Mouse (Mus musculus): Measurements from ENCODE around the gene Nrxn3. TPM values are rescaled to one million over a fixed set of nuclear protein-coding genes. Genes with fewer than 3 reads are reported as not detected.

Gene Nrxn3
- polyA plus RNA-seq, 1 experiment from 2014 or later: 3.5 TPM

DNA sequence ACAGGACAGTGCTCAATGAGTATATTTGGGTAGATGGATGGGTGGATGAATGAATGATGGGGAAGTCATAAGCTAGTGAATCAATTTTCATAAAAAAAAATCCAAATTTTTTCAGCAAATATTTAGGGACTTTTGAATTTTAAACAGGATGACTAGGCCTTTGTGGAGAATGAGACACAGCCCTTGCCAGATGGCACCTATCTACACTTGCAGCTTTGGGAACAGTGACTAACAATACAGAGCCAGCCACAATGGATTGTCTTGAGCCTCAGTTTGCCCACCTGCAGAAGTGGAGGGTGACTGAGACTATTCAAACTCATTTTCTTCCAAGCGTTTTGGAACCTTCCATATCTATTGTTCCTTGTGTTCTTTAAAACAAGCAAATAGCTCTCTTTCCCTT lies 55.4 kb downstream of the Nrxn3 start:
- Histone ChIP-seq H3K9me3 (replicated peaks; ENCODE audit: control insufficient read depth, low read length) (no peaks in the 10 kb centered on the region), H3K4me3 (ENCODE audit: low read depth, low read length) (no peak overlapping the region), H3K27me3 (ENCODE audit: control insufficient read depth, insufficient read depth, low read length) (no peaks in the 10 kb centered on the region), H3K27ac (replicated peaks; ENCODE audit: low read depth, low read length) (no peak overlapping the region), H3K4me2 (ENCODE audit: low read depth, low read length) (no peak overlapping the region), H3K4me1 (ENCODE audit: control insufficient read depth, insufficient read depth, low read length) (no peaks in the 10 kb centered on the region), H3K9ac (replicated peaks; ENCODE audit: low read length) (no peak overlapping the region), H3K36me3 (replicated peaks; ENCODE audit: control insufficient read depth, insufficient read depth, low read depth, low read length) (no peaks in the 10 kb centered on the region)
- no peak for ATAC-seq (replicated peaks; ENCODE audit: insufficient number of reproducible peaks, low FRiP score, low TSS enrichment, low read depth)
- no peak for DNase-seq (ENCODE audit: low spot score)
- WGBS: 83% methylated on average over 1 of the region's 1 CpGs

DNA sequence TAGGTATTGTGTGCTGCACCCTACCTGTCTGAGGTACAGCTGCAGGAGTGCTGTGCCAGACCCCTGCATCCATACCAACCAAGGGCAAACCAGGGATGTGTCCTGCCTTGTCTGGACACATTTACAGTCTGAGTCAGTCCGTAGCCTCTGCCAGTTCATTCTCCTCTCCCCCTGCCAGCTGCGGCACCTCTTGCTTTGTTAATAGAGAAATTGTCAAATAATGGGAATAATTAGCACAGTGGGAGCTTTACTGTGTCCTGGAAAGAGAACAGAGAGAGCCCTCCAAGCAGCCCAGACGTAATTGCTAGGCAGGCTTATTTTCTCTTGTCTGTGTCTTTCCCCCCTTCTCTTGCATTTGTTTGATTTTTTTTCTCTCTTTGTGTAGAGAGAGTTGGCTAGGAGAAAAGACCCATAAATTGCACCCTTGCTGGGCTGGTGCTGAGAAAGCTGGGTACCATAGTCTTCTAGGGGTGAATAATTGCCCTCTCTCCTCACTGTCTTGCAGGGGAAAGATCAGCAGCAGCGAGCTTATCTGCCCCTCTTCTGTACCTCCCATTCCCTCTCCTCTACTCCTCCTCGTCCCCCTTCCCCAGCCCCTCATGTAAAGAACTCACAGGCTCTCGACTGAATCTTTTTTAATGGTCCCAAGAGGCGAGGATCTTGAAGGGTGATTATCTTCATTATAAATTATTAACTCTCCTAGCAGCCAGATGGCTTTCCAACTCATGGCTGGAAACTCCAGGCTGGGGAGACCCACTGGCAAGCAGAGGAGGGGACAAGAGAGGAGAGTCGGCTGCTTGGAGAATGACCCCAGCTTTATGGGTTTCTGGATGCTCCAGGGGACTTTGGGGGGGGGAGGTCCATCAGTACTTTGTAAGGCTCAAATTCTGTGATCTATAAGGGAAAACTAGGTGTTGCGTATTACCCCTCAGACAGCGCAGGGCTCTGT lies 61.8 kb downstream of the Nrxn3 start:
- Histone ChIP-seq H3K4me1 (ENCODE audit: control insufficient read depth, insufficient read depth, low read length) (no peaks in the 10 kb centered on the region), H3K4me2 (ENCODE audit: low read depth, low read length) (no peak overlapping the region), H3K9ac (replicated peaks; ENCODE audit: low read length) (no peak overlapping the region), H3K36me3 (replicated peaks; ENCODE audit: control insufficient read depth, insufficient read depth, low read depth, low read length) (no peaks in the 10 kb centered on the region), H3K27ac (replicated peaks; ENCODE audit: low read depth, low read length) (no peak overlapping the region), H3K4me3 (ENCODE audit: low read depth, low read length) (no peak overlapping the region), H3K9me3 (replicated peaks; ENCODE audit: control insufficient read depth, low read length) (no peaks in the 10 kb centered on the region), H3K27me3 (ENCODE audit: control insufficient read depth, insufficient read depth, low read length) (no peaks in the 10 kb centered on the region)
- 43% methylated on average over 10 of the region's 10 CpGs for WGBS
- no peak for DNase-seq (ENCODE audit: low spot score)
- peak; percentile 67; the same call in 1 of the 2 replicates for ATAC-seq (replicated peaks; ENCODE audit: insufficient number of reproducible peaks, low FRiP score, low TSS enrichment, low read depth)

DNA sequence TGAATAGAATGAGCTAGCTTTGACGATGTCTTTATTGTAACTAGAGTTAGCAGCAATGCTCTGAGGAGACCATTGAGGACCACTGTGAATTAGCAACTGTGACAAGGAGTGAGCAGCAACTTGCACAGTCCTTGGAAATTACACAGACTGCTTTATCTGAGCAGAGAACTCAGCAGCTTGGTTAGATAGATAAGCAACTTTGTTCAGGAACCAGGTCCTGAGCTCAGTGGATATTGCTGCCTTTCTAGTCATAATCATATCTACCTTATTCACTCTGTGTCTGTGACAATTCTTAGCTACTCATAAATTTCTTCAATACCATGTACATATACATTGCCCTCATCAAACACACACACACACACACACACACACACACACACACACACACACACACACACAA lies 70.6 kb downstream of the Nrxn3 start:
- no peak for DNase-seq (ENCODE audit: low spot score)

DNA sequence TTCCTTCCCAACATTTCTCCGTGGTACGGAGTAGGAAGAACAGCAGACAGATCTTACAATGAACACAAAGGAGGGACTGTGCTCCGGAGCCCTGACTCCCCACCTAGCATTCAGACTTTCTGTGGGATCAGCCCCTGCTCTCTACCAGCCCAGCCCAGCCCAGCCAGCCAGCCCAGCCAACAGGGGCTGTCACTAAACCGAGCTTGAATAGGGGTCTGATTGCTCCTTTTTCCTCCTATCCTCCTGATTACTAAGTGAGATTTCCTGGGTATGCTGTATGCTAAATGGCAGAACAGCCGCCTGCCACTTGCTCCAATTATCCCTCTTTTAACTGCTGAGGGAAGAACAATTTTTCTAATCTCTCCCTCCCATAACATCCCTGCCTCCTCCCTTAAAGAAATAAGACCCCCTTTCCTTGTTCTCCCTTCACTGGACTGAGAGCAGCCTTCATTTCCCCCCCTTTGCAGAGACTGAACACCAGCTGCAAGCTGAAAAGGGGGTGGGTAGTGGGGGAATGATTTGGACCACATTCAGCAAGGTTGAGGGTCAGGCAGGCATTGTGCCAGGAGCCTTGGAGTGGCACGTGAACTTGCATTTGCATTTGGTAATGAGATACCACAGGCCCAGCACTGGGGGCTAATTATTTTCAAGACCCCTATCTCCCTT lies 78.4 kb downstream of the Nrxn3 start:
- Histone ChIP-seq H3K36me3 (replicated peaks; ENCODE audit: control insufficient read depth, insufficient read depth, low read depth, low read length) (no peaks in the 10 kb centered on the region), H3K4me1 (ENCODE audit: control insufficient read depth, insufficient read depth, low read length) (no peaks in the 10 kb centered on the region), H3K27me3 (ENCODE audit: control insufficient read depth, insufficient read depth, low read length) (no peaks in the 10 kb centered on the region), H3K4me2 (ENCODE audit: low read depth, low read length) (no peak overlapping the region), H3K9ac (replicated peaks; ENCODE audit: low read length) (no peak overlapping the region), H3K9me3 (replicated peaks; ENCODE audit: control insufficient read depth, low read length) (no peaks in the 10 kb centered on the region), H3K4me3 (ENCODE audit: low read depth, low read length) (no peak overlapping the region), H3K27ac (replicated peaks; ENCODE audit: low read depth, low read length) (no peak overlapping the region)
- DNase-seq (ENCODE audit: low spot score) (peak; percentile 71), ATAC-seq (replicated peaks; ENCODE audit: insufficient number of reproducible peaks, low FRiP score, low TSS enrichment, low read depth) (peak; percentile 95)
- 7% methylated on average over 6 of the region's 6 CpGs for WGBS

More for the DNA sequence above, 70.6 kb downstream of the Nrxn3 start:
- H3K27ac ChIP-seq (replicated peaks; ENCODE audit: low read depth, low read length): no peak overlapping the region
- 88% methylated on average over 1 of the region's 1 CpGs for WGBS
- no peaks in the 10 kb centered on the region for H3K9me3 ChIP-seq (replicated peaks; ENCODE audit: control insufficient read depth, low read length)
- no peak for ATAC-seq (replicated peaks; ENCODE audit: insufficient number of reproducible peaks, low FRiP score, low TSS enrichment, low read depth)
- H3K9ac ChIP-seq (replicated peaks; ENCODE audit: low read length): no peak overlapping the region
- no peaks in the 10 kb centered on the region for H3K4me1 ChIP-seq (ENCODE audit: control insufficient read depth, insufficient read depth, low read length)
- H3K4me2 ChIP-seq (ENCODE audit: low read depth, low read length): no peak overlapping the region
- H3K4me3 ChIP-seq (ENCODE audit: low read depth, low read length): no peak overlapping the region
- H3K36me3 ChIP-seq (replicated peaks; ENCODE audit: control insufficient read depth, insufficient read depth, low read depth, low read length): no peaks in the 10 kb centered on the region
- no peaks in the 10 kb centered on the region for H3K27me3 ChIP-seq (ENCODE audit: control insufficient read depth, insufficient read depth, low read length)

DNA sequence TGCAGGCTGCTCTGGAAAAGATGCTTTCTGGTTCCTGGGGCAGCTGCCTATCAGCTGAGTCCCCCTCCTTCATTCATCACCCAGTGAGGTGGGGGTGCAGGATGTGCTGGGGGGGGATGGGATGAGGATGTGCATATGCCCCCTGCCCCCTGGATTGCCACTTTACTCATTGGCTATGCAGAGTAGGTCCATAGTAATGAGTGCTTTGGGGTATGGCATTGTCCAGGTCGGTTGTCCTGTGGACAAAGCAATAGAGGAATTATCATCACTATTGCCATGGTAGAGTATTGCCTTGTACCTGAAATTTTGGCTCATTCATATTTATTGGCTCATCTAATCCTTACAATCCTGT lies 79.0 kb downstream of the Nrxn3 start:
- Histone ChIP-seq H3K27ac (replicated peaks; ENCODE audit: low read depth, low read length) (no peak overlapping the region), H3K4me1 (ENCODE audit: control insufficient read depth, insufficient read depth, low read length) (no peaks in the 10 kb centered on the region), H3K36me3 (replicated peaks; ENCODE audit: control insufficient read depth, insufficient read depth, low read depth, low read length) (no peaks in the 10 kb centered on the region), H3K27me3 (ENCODE audit: control insufficient read depth, insufficient read depth, low read length) (no peaks in the 10 kb centered on the region), H3K9ac (replicated peaks; ENCODE audit: low read length) (no peak overlapping the region), H3K4me3 (ENCODE audit: low read depth, low read length) (no peak overlapping the region), H3K9me3 (replicated peaks; ENCODE audit: control insufficient read depth, low read length) (no peaks in the 10 kb centered on the region), H3K4me2 (ENCODE audit: low read depth, low read length) (no peak overlapping the region)
- no peak for DNase-seq (ENCODE audit: low spot score)
- ATAC-seq (replicated peaks; ENCODE audit: insufficient number of reproducible peaks, low FRiP score, low TSS enrichment, low read depth): peak; percentile 58; the same call in 1 of the 2 replicates
- 56% methylated on average over 1 of the region's 1 CpGs for WGBS

DNA sequence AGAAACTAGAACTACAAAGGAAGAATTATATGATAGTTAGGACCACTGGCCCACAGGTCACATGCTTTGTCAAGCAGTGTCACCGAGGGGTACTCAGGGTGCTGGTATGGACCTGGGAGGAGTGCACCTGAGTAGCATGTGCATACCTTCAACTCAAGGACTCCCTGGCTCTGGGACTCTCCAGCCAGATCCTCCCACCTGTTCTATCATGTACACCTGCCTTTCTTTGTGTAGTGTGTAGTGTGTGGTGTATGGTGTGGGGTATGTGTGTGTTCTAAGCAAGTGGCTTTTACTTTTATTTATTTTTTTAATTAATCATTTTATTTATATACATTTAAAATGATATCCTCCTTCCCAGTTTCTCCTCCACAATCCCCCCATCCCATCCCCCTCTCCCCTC lies 86.3 kb downstream of the Nrxn3 start:
- Histone ChIP-seq H3K36me3 (replicated peaks; ENCODE audit: control insufficient read depth, insufficient read depth, low read depth, low read length) (no peaks in the 10 kb centered on the region), H3K4me3 (ENCODE audit: low read depth, low read length) (no peak overlapping the region), H3K4me2 (ENCODE audit: low read depth, low read length) (no peak overlapping the region), H3K27ac (replicated peaks; ENCODE audit: low read depth, low read length) (no peak overlapping the region), H3K9me3 (replicated peaks; ENCODE audit: control insufficient read depth, low read length) (no peaks in the 10 kb centered on the region), H3K4me1 (ENCODE audit: control insufficient read depth, insufficient read depth, low read length) (no peaks in the 10 kb centered on the region), H3K9ac (replicated peaks; ENCODE audit: low read length) (no peak overlapping the region), H3K27me3 (ENCODE audit: control insufficient read depth, insufficient read depth, low read length) (no peaks in the 10 kb centered on the region)
- 91% methylated on average over 1 of the region's 1 CpGs for WGBS
- ATAC-seq (replicated peaks; ENCODE audit: insufficient number of reproducible peaks, low FRiP score, low TSS enrichment, low read depth) (no peak), DNase-seq (ENCODE audit: low spot score) (no peak)

DNA sequence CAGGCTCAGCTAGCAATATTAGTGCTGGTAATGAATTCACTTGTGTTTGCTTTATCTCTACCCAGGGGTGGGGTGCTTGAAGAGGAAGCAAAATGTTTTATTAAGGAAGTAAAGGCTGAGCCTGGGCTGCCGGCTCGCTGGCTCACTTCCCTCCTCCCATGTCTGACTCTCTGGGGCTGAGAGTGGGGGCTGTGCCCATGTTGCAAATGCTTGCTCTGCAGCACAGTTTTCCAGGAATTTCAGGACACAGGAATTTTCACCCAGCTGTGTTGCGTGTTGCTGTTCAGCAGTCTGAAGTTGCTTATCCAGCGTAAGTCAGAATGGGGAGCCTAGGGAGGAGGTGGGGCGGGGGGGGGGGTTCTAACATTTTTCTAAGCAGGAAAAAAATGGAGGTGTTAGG lies 89.5 kb downstream of the Nrxn3 start:
- ATAC-seq (replicated peaks; ENCODE audit: insufficient number of reproducible peaks, low FRiP score, low TSS enrichment, low read depth) (no peak), DNase-seq (ENCODE audit: low spot score) (peak; percentile 17)
- WGBS: 43% methylated on average over 5 of the region's 5 CpGs

DNA sequence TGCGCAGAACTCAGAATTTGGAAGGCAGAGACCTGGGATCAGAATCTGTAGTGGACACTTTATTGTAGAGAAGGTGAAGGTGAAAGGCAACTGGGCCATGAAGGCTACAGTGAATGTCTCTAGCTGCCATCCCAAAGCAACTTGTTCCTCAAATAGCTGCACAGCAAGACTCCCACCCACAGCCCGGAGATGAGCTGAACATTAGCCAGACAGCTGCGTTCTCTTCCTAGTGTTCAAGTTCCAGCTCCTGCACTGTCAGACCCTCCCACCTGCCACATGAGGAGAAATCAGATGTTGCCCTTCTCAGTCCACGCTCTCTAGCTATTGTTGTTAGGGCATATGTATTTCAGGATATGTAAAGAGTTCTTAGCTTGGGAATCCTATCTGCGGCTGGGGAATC lies 94.2 kb downstream of the Nrxn3 start:
- Histone ChIP-seq H3K27me3 (ENCODE audit: control insufficient read depth, insufficient read depth, low read length) (no peaks in the 10 kb centered on the region), H3K36me3 (replicated peaks; ENCODE audit: control insufficient read depth, insufficient read depth, low read depth, low read length) (no peaks in the 10 kb centered on the region), H3K9ac (replicated peaks; ENCODE audit: low read length) (no peak overlapping the region), H3K4me1 (ENCODE audit: control insufficient read depth, insufficient read depth, low read length) (no peaks in the 10 kb centered on the region), H3K4me2 (ENCODE audit: low read depth, low read length) (no peak overlapping the region), H3K27ac (replicated peaks; ENCODE audit: low read depth, low read length) (no peak overlapping the region), H3K4me3 (ENCODE audit: low read depth, low read length) (no peak overlapping the region), H3K9me3 (replicated peaks; ENCODE audit: control insufficient read depth, low read length) (no peaks in the 10 kb centered on the region)
- DNase-seq (ENCODE audit: low spot score) (no peak), ATAC-seq (replicated peaks; ENCODE audit: insufficient number of reproducible peaks, low FRiP score, low TSS enrichment, low read depth) (no peak)
- 85% methylated on average over 5 of the region's 5 CpGs for WGBS

More for the DNA sequence above, 89.5 kb downstream of the Nrxn3 start:
- Histone ChIP-seq H3K9me3 (replicated peaks; ENCODE audit: control insufficient read depth, low read length) (no peaks in the 10 kb centered on the region), H3K27ac (replicated peaks; ENCODE audit: low read depth, low read length) (no peak overlapping the region), H3K4me2 (ENCODE audit: low read depth, low read length) (no peak overlapping the region), H3K36me3 (replicated peaks; ENCODE audit: control insufficient read depth, insufficient read depth, low read depth, low read length) (no peaks in the 10 kb centered on the region), H3K9ac (replicated peaks; ENCODE audit: low read length) (no peak overlapping the region), H3K4me1 (ENCODE audit: control insufficient read depth, insufficient read depth, low read length) (no peaks in the 10 kb centered on the region), H3K4me3 (ENCODE audit: low read depth, low read length) (no peak overlapping the region), H3K27me3 (ENCODE audit: control insufficient read depth, insufficient read depth, low read length) (no peaks in the 10 kb centered on the region)
